Mouse (Mus musculus) cerebellum, adult 2 months (tissue): ENCODE results near the gene Inpp4a.

ENCODE experiments used
- CTCF ChIP-seq: fragments of 200-500 bp; IDR thresholded peaks from 2 replicates; pipeline ENCODE4 v1.5.1; 2011; ENCODE audit warnings: low read depth, mild to moderate bottlenecking, control low read depth, low read length, moderate library complexity, borderline replicate concordance; ENCODE audit not compliant: insufficient read depth
- POLR2A ChIP-seq: fragments of 200-500 bp; IDR thresholded peaks from 2 replicates; pipeline ENCODE4 v1.6.1; 2011; ENCODE audit warnings: low read length, control low read depth, borderline replicate concordance; ENCODE audit not compliant: insufficient read depth

- TF ChIP-seq CTCF, result no peak
- TF ChIP-seq POLR2A, result no peak
Measured at GRCm38 (mm10) chr1:37341914-37342313, 42.2 kb downstream of the Inpp4a start.
